Mouse (Mus musculus) liver, adult 2 months (tissue): Measurements from ENCODE around the gene 1810024B03Rik.

Source experiments
- CTCF ChIP-seq: fragments of 200-500 bp; IDR thresholded peaks from 2 replicates; pipeline ENCODE4 v1.5.1; 2011; ENCODE audit warnings: low read depth, low read length, control low read depth
- POLR2A ChIP-seq: fragments of 200-500 bp; IDR thresholded peaks from 2 replicates; pipeline ENCODE4 v1.6.1; 2011; ENCODE audit warnings: low read length, control low read depth; ENCODE audit not compliant: insufficient read depth; ENCODE audit errors: extremely low read depth

DNA sequence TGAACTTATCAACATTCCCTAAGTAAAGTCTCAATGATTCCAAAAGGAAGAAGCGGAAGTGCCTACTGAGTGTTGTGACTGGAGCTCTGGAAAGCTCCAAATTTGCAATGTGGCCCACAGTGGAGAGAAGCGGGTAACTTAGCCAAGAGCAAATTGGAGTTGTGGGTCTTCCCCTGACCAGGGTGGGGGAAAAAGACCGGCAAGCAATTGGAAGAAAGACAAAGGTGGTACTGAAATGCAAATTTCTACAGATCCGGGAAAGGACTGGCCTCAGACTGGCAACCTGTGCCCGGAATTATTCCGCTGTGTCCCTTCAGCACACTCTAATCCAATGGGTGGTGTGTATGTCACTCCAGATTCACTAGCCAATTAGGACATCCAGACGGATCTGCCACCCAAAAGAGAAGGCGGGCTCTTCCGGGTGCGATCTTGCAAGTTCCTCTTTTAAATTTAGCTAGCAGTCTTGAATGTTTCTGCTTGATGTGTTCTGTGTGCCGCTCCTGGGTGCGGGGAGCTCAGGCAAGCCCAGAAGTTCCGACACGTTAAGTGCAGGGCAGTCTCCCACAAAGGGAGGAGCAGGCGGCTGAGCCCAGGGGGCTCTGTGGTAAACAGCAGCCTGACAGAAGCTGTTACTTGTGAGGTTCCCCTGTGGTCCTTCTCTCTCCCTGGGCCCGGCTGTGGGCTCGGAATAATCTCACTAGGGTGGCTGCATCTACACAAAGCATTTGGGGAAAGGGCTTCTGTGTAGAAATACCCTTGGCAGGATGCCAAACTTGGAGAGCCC, 25.3 kb downstream of the 1810024B03Rik start:
- TF ChIP-seq POLR2A: 0 out of 2 replicates have a peak, but pooled peaks have one; percentile 9
- TF ChIP-seq CTCF: no peak
